Mouse (Mus musculus): Measurements from ENCODE around the gene Sntn. TPM values are rescaled to one million over a fixed set of nuclear protein-coding genes. Genes with fewer than 3 reads are reported as not detected.

Sntn gene
- not detected in 2 replicates for polyA plus RNA-seq (2015; fragmentation: Nextera tagmentation; extraction: Ambion mirVana)

GRCm38 (mm10) chr14:13670576-13670975, at the start of gene Sntn:
Gene Sntn, plus strand, starts transcription at chr14:13670876.

Other genes with a start within 250 kb of the Sntn start
- gene Gm281, start 243.6 kb downstream of the Sntn start, polyA plus RNA-seq (2015; fragmentation: Nextera tagmentation; extraction: Ambion mirVana), result not detected in 2 replicates